Comparison of ENCODE assay signal across 8 mouse cellular contexts in the genomic region with DNA sequence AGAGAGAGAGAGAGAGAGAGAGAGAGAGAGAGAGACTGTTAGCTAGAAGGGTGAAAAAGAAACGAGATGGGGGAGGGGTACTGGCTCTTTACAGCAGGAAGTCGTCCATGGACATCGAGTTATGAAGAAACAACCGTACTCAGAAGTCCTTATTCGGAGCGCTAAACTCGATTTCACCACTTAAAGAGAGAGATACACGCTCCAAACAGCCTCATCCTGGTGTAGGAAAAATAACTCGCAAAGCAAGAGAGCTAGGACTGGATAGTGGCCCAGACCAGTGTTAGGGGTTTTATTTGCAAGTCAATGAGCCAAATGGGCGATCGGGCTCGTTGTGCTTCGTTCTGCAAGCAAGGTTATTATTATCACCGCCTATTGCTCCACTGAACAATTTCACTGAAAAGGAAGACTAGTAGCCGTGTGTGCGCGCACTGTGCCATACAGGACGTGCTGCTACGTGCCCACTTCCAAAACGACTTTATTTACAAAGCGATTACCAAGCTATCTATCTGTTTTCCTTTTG. TPM values are rescaled to one million over a fixed set of nuclear protein-coding genes. Genes with fewer than 3 reads are reported as not detected.
DNase-seq lines count a peak whose midpoint lies in the region; ATAC-seq and TF ChIP-seq lines count a peak whose summit lies in the region.

No protein-coding gene starts in this region.

- DNase-seq in cerebellum, postnatal 4 days (ENCODE audit: low spot score in 2 of 2), result no peak
- peak; percentile 91 for DNase-seq in 416B (ENCODE audit: low read depth)
- DNase-seq in c-Kit-negative CD71-positive TER-119-positive erythroid progenitor cells, embryonic 14.5 days (ENCODE audit: low read depth, low spot score), result peak; percentile 22
- peak; percentile 64 to 80 for DNase-seq in heart, adult 18-20 months
- peak; percentile 60 to 61 for DNase-seq in spleen, postnatal 36 days (ENCODE audit: low spot score in 2 of 2)

- H3K27ac ChIP-seq in intestine, postnatal 0 days (ENCODE audit: low read depth, low read length), result peak overlapping the region; percentile 97
- peak overlapping the region; percentile 100 for H3K27ac ChIP-seq in lung, embryonic 16.5 days (ENCODE audit: low read length)

- TF ChIP-seq CTCF in intestine, postnatal 0 days (IDR thresholded peaks at IDR 0.05; ENCODE audit: low read depth), result no peak

- H3K27me3 ChIP-seq in intestine, postnatal 0 days (replicated peaks; ENCODE audit: control insufficient read depth, insufficient read depth, low read length), result no peaks in the 10 kb centered on the region
- H3K27me3 ChIP-seq in lung, embryonic 16.5 days (ENCODE audit: control insufficient read depth, insufficient read depth, low read depth, low read length), result no peaks in the 10 kb centered on the region

- peak; percentile 3; the same call in 1 of the 2 replicates for ATAC-seq in cerebellum, adult (ENCODE audit: insufficient number of reproducible peaks, low FRiP score, low TSS enrichment)
- no peak for ATAC-seq in intestine, postnatal 0 days
- ATAC-seq in lung, embryonic 16.5 days (ENCODE audit: low read depth), result peak; percentile 1; the same call in 1 of the 2 replicates

- peak overlapping the region; percentile 93 for H3K9ac ChIP-seq in intestine, postnatal 0 days (ENCODE audit: low read depth, low read length)
- peak overlapping the region; percentile 96 for H3K9ac ChIP-seq in lung, embryonic 16.5 days (ENCODE audit: low read length)

- H3K4me3 ChIP-seq in intestine, postnatal 0 days (ENCODE audit: low read depth, low read length), result peak overlapping the region; percentile 100
- H3K4me3 ChIP-seq in lung, embryonic 16.5 days (ENCODE audit: low read length), result peak overlapping the region; percentile 93

- peaks cover 3% of the 10 kb centered on the region; the same call in 1 of the 2 replicates for H3K36me3 ChIP-seq in intestine, postnatal 0 days (ENCODE audit: control insufficient read depth, insufficient read depth)
- no peaks in the 10 kb centered on the region for H3K36me3 ChIP-seq in lung, embryonic 16.5 days (ENCODE audit: control insufficient read depth, insufficient read depth, low read length)

- no peaks in the 10 kb centered on the region for H3K9me3 ChIP-seq in intestine, postnatal 0 days (ENCODE audit: control insufficient read depth)
- no peaks in the 10 kb centered on the region for H3K9me3 ChIP-seq in lung, embryonic 16.5 days (ENCODE audit: control insufficient read depth, low read length)

- H3K4me2 ChIP-seq in intestine, postnatal 0 days (replicated peaks; ENCODE audit: low read depth), result peak overlapping the region; percentile 81
- H3K4me2 ChIP-seq in lung, embryonic 16.5 days (ENCODE audit: low read depth, low read length), result peak overlapping the region; percentile 75

- peaks cover 5% of the 10 kb centered on the region; the same call in 1 of the 2 replicates for H3K4me1 ChIP-seq in intestine, postnatal 0 days (replicated peaks; ENCODE audit: control insufficient read depth, insufficient read depth, low read length)
- H3K4me1 ChIP-seq in lung, embryonic 16.5 days (replicated peaks; ENCODE audit: control insufficient read depth, insufficient read depth, low read length), result peaks cover 15% of the 10 kb centered on the region

- WGBS in intestine, postnatal 0 days, result under 1% methylated on average over 21 of the region's 21 CpGs
- WGBS in lung, embryonic 16.5 days, result under 1% methylated on average over 21 of the region's 21 CpGs

RNA-seq across cellular contexts. Expression of gene Cited2, which starts 1.4 kb away (rescaled TPM):
- total RNA-seq in heart, adult 18-20 months (2021), result 10 to 100 TPM; 41.5 to 55.5 TPM
- polyA plus RNA-seq in intestine, postnatal 0 days (2015; fragmentation: Nextera tagmentation; extraction: Ambion mirVana), result 41.8 and 47.0 TPM in 2 replicates
- 31.7 and 37.8 TPM in 2 replicates for polyA plus RNA-seq in lung, embryonic 16.5 days (2015; fragmentation: Nextera tagmentation; extraction: Ambion mirVana)

Comparison
In these comparisons a context has a peak if more than half of its experiments do, and no peak if none do; other contexts are left out.
1. DNase-seq: peak in 416B (single experiment), c-Kit-negative CD71-positive TER-119-positive erythroid progenitor cells, embryonic 14.5 days (single experiment), heart, adult 18-20 months (2 of 2) and spleen, postnatal 36 days (2 of 2); none in cerebellum, postnatal 4 days (0 of 2).